Mouse (Mus musculus): ENCODE measurements around the gene 4931406C07Rik. TPM values are rescaled to one million over a fixed set of nuclear protein-coding genes. Genes with fewer than 3 reads are reported as not detected.

The 4931406C07Rik gene
- total RNA-seq, 1 experiment = 6.5 TPM

DNA sequence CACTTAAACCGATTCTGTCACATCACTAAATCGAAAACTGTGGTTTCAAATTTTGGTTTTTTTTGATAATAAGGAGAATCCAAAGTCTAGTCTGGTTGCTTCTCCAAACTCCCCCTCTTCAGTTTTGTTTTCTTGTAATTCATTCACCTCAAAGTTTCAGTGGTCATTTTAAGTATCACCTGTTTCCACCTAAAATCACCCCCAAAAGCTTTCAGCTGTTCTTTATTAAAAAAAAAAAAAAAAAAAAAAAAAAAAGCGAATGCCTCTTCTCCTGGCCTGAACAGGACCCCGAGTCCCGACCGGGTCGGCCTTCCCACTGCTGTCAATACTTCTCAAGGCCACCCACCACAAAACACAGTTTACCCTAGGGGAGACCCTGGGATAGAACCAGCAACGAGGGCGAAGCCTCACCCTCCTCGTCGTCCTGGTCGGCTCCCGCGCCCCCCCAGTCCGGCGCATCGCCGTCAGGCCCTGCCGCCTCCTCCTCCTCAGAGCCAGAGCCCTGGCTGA lies 27.1 kb downstream of the 4931406C07Rik start:
- Histone ChIP-seq H3K9me3 (ENCODE audit: control insufficient read depth, insufficient read depth, low read depth, low read length) (no peaks in the 10 kb centered on the region), H3K36me3 (ENCODE audit: control insufficient read depth, insufficient read depth, low read length, poor library complexity, severe bottlenecking) (peaks cover 15% of the 10 kb centered on the region), H3K4me1 (ENCODE audit: control insufficient read depth in 2 of 2, insufficient read depth in 2 of 2, low read length in 2 of 2, poor library complexity in 1 of 2) (peaks cover 3% of the 10 kb centered on the region in 2 experiments; a peak in 1 of 4 replicates), H3K9ac (ENCODE audit: insufficient read depth, low read depth, low read length, poor library complexity, severe bottlenecking) (peak overlapping the region; percentile 94), H3K4me3 (ENCODE audit: insufficient read depth in 1 of 2, low read depth in 1 of 2, low read length in 2 of 2, poor library complexity in 1 of 2, severe bottlenecking in 1 of 2) (peak overlapping the region; percentile 75 to 83), H3K27ac (ENCODE audit: insufficient read depth, low read depth, low read length, poor library complexity, severe bottlenecking) (peak overlapping the region; percentile 13; the same call in 1 of the 2 replicates)
- DNase-seq (ENCODE audit: low read depth, low spot score) = no peak
- TF ChIP-seq MAFK (IDR thresholded peaks at IDR 0.05; ENCODE audit: insufficient read depth, low read depth, low read length) = no peak
- peak; percentile 84 for TF ChIP-seq ZNF384 (IDR thresholded peaks at IDR 0.05; ENCODE audit: low read depth, low read length)
- in situ Hi-C loops (cut with MboI; ENCODE audit: low sequenced_read_pairs in 2 of 2, unreplicated experiment in 2 of 2) = no loop called here

DNA sequence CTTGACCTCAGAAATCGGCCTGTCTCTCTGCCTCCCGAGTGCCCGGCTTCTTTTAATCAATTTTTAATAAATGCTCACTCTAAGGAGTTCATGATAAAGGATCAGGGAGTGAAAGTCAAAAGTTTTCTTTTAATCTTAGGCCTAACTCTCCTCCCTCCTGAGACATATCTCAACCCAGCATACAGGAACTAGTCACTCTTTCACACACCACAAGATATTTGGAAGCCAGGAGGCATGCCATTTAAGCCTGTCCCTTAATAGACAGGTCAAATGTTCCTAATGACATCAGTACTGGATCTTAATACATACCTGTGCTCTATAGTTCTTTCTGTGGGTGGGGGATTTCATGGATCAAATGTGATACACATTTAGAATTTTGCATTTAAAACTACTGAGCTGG lies 27.9 kb downstream of the 4931406C07Rik start:
- H3K9me3 ChIP-seq (ENCODE audit: control insufficient read depth, insufficient read depth, low read depth, low read length) = no peaks in the 10 kb centered on the region
- DNase-seq (ENCODE audit: low read depth, low spot score) = no peak
- no peak overlapping the region for H3K27ac ChIP-seq (ENCODE audit: insufficient read depth, low read depth, low read length, poor library complexity, severe bottlenecking)
- peaks cover 3% of the 10 kb centered on the region in 2 experiments; a peak in 1 of 4 replicates for H3K4me1 ChIP-seq (ENCODE audit: control insufficient read depth in 2 of 2, insufficient read depth in 2 of 2, low read length in 2 of 2, poor library complexity in 1 of 2)
- H3K9ac ChIP-seq (ENCODE audit: insufficient read depth, low read depth, low read length, poor library complexity, severe bottlenecking) = no peak overlapping the region
- TF ChIP-seq HCFC1 (IDR thresholded peaks at IDR 0.05; ENCODE audit: borderline replicate concordance, insufficient read depth, low read length) = no peak
- H3K4me3 ChIP-seq (ENCODE audit: insufficient read depth in 1 of 2, low read depth in 1 of 2, low read length in 2 of 2, poor library complexity in 1 of 2, severe bottlenecking in 1 of 2) = no peak overlapping the region
- H3K36me3 ChIP-seq (ENCODE audit: control insufficient read depth, insufficient read depth, low read length, poor library complexity, severe bottlenecking) = peaks cover 22% of the 10 kb centered on the region
- in situ Hi-C loops (cut with MboI; ENCODE audit: low sequenced_read_pairs in 2 of 2, unreplicated experiment in 2 of 2) = no loop called here

DNA sequence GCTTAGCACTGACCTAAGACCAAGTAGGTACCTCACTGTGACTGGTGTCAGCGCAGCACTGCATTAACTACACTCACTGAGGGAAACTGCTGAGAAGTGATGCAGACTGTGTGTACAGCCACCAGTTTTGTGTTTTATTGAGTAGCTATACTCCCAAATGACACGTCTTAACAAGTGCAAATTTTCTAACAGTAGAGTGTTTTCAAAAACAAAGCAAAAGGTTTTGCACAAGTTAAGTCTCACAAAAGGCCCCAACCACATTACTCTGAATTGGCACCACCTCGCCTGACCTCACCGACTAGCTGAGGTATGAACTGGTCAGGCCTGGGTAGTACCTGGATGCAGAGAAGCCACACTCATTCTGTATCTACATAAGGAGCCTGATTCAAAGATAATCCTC lies 29.4 kb downstream of the 4931406C07Rik start:
- in situ Hi-C loops (cut with MboI; ENCODE audit: low sequenced_read_pairs in 2 of 2, unreplicated experiment in 2 of 2) = no loop called here
- Histone ChIP-seq H3K9ac (ENCODE audit: insufficient read depth, low read depth, low read length, poor library complexity, severe bottlenecking) (no peak overlapping the region; the same call in 1 of the 2 replicates), H3K4me1 (ENCODE audit: control insufficient read depth in 2 of 2, insufficient read depth in 2 of 2, low read length in 2 of 2, poor library complexity in 1 of 2) (peaks cover 3% of the 10 kb centered on the region in 2 experiments; a peak in 1 of 4 replicates), H3K4me3 (ENCODE audit: insufficient read depth in 1 of 2, low read depth in 1 of 2, low read length in 2 of 2, poor library complexity in 1 of 2, severe bottlenecking in 1 of 2) (no peak overlapping the region), H3K27ac (ENCODE audit: insufficient read depth, low read depth, low read length, poor library complexity, severe bottlenecking) (no peak overlapping the region), H3K9me3 (ENCODE audit: control insufficient read depth, insufficient read depth, low read depth, low read length) (no peaks in the 10 kb centered on the region), H3K36me3 (ENCODE audit: control insufficient read depth, insufficient read depth, low read length, poor library complexity, severe bottlenecking) (peaks cover 35% of the 10 kb centered on the region)
- DNase-seq (ENCODE audit: low read depth, low spot score) = no peak
- TF ChIP-seq HCFC1 (IDR thresholded peaks at IDR 0.05; ENCODE audit: borderline replicate concordance, insufficient read depth, low read length) = no peak
- TF ChIP-seq MAFK (IDR thresholded peaks at IDR 0.05; ENCODE audit: insufficient read depth, low read depth, low read length) = no peak

DNA sequence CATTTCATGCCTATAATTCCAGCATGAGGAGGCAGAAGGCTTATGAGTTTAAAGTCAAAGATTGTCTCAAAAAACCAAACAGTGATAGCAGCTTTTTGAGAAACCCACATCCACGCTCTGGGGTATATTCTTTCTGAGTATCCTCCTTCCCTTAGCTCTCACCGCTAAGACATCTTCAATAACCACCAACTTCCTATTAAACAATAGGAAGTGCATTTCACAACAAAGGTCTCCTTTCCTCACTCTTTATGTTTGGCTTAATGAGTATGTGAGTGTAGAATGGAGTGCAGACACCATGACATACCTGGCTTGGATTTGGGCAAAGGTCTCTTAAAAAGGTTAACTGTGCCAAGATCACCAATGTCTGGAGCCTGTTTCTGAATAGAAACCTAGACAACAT lies 32.3 kb downstream of the 4931406C07Rik start:
- Histone ChIP-seq H3K9me3 (ENCODE audit: control insufficient read depth, insufficient read depth, low read depth, low read length) (no peaks in the 10 kb centered on the region), H3K4me1 (ENCODE audit: control insufficient read depth in 2 of 2, insufficient read depth in 2 of 2, low read length in 2 of 2, poor library complexity in 1 of 2) (peaks cover 2 to 5% of the 10 kb centered on the region in 2 experiments; a peak in 2 of 4 replicates), H3K36me3 (ENCODE audit: control insufficient read depth, insufficient read depth, low read length, poor library complexity, severe bottlenecking) (peaks cover 50% of the 10 kb centered on the region), H3K4me3 (ENCODE audit: insufficient read depth in 1 of 2, low read depth in 1 of 2, low read length in 2 of 2, poor library complexity in 1 of 2, severe bottlenecking in 1 of 2) (no peak overlapping the region), H3K9ac (ENCODE audit: insufficient read depth, low read depth, low read length, poor library complexity, severe bottlenecking) (no peak overlapping the region), H3K27ac (ENCODE audit: insufficient read depth, low read depth, low read length, poor library complexity, severe bottlenecking) (no peak overlapping the region)
- in situ Hi-C loops (cut with MboI; ENCODE audit: low sequenced_read_pairs in 2 of 2, unreplicated experiment in 2 of 2) = loop anchor here in 1 of 2 experiments (25.0 kb wide), 1 partner anchor 462 kb away; no protein-coding TSS in a partner anchor
- TF ChIP-seq MAFK (IDR thresholded peaks at IDR 0.05; ENCODE audit: insufficient read depth, low read depth, low read length) = no peak
- TF ChIP-seq ZNF384 (IDR thresholded peaks at IDR 0.05; ENCODE audit: low read depth, low read length) = no peak
- TF ChIP-seq ZC3H11A (IDR thresholded peaks at IDR 0.05; ENCODE audit: borderline replicate concordance, low read depth, low read length) = no peak
- no peak for TF ChIP-seq CHD2 (IDR thresholded peaks at IDR 0.05; ENCODE audit: low read depth, low read length)
- TF ChIP-seq HCFC1 (IDR thresholded peaks at IDR 0.05; ENCODE audit: borderline replicate concordance, insufficient read depth, low read length) = no peak
- no peak for DNase-seq (ENCODE audit: low read depth, low spot score)

DNA sequence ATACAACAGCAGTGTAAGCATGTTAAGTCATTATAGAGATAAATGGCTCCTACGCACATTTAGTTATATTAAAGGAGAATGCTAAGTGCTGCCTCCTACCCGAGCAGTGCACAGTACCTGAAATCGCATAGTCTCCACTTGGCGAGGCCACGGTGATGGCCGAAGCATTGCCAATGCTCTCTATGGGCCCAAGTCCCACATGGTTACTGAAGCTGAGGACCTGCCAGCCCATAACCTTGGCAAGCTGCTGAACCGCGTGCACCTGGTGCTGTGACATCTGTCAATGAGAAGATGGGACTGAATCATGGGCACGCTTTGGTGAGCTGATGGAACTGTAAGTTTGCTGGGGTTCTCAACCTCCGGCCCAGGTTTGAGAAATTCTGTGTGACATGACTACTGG lies 42.8 kb downstream of the 4931406C07Rik start:
- 0 out of 4 replicates have a peak, but pooled peaks cover 0 to 2% of the 10 kb centered on the region in 2 experiments for H3K4me1 ChIP-seq (ENCODE audit: control insufficient read depth in 2 of 2, insufficient read depth in 2 of 2, low read length in 2 of 2, poor library complexity in 1 of 2)
- peaks cover 43% of the 10 kb centered on the region for H3K36me3 ChIP-seq (ENCODE audit: control insufficient read depth, insufficient read depth, low read length, poor library complexity, severe bottlenecking)
- no peak overlapping the region for H3K27ac ChIP-seq (ENCODE audit: insufficient read depth, low read depth, low read length, poor library complexity, severe bottlenecking)
- TF ChIP-seq ZNF384 (IDR thresholded peaks at IDR 0.05; ENCODE audit: low read depth, low read length) (no peak), MAFK (IDR thresholded peaks at IDR 0.05; ENCODE audit: insufficient read depth, low read depth, low read length) (no peak), ZC3H11A (IDR thresholded peaks at IDR 0.05; ENCODE audit: borderline replicate concordance, low read depth, low read length) (no peak), CHD2 (IDR thresholded peaks at IDR 0.05; ENCODE audit: low read depth, low read length) (no peak), HCFC1 (IDR thresholded peaks at IDR 0.05; ENCODE audit: borderline replicate concordance, insufficient read depth, low read length) (no peak)
- no peak for DNase-seq (ENCODE audit: low read depth, low spot score)
- H3K9me3 ChIP-seq (ENCODE audit: control insufficient read depth, insufficient read depth, low read depth, low read length) = no peaks in the 10 kb centered on the region
- H3K4me3 ChIP-seq (ENCODE audit: insufficient read depth in 1 of 2, low read depth in 1 of 2, low read length in 2 of 2, poor library complexity in 1 of 2, severe bottlenecking in 1 of 2) = no peak overlapping the region
- in situ Hi-C loops (cut with MboI; ENCODE audit: low sequenced_read_pairs in 2 of 2, unreplicated experiment in 2 of 2) = loop anchor here in 1 of 2 experiments (25.0 kb wide), 1 partner anchor 451 kb away; no protein-coding TSS in a partner anchor
- H3K9ac ChIP-seq (ENCODE audit: insufficient read depth, low read depth, low read length, poor library complexity, severe bottlenecking) = no peak overlapping the region

Measured in ES-E14 (cell line).